Mouse (Mus musculus) kidney, adult 2 months (tissue): ENCODE measurements around the gene Mmd.

ENCODE experiments used
- CTCF ChIP-seq: fragments of 200-500 bp; conservative IDR thresholded peaks from 2 replicates; pipeline ENCODE4 v1.5.1; 2011; ENCODE audit warnings: low read depth, mild to moderate bottlenecking, control low read depth, low read length, moderate library complexity, mixed read lengths; ENCODE audit not compliant: insufficient read depth, insufficient read length
- POLR2A ChIP-seq: fragments of 200-500 bp; IDR thresholded peaks from one replicate; pipeline ENCODE4 v1.6.1; 2011; ENCODE audit warnings: low read depth, low read length, control low read depth

GRCm38 (mm10) chr11:90269398-90270123 lies 20.3 kb downstream of the Mmd start:
- TF ChIP-seq CTCF (no peak), POLR2A (no peak)
